Mouse (Mus musculus) intestine, embryonic 16.5 days (tissue): ENCODE results near the gene Rps6kb2. TPM values are rescaled to one million over a fixed set of nuclear protein-coding genes. Genes with fewer than 3 reads are reported as not detected.

ENCODE experiments used
- ATAC-seq: fragments of 200-750 bp; cut with Nextera tagmentation; 2 replicates; pipeline ENCODE4 v1.8.0; 2017; ENCODE audit warnings: moderate TSS enrichment, moderate library complexity
- H3K27ac ChIP-seq: fragments of 300-500 bp; sonication (generic); 2 replicates; pipeline ENCODE4 v1.5.1; 2014; ENCODE audit warnings: mild to moderate bottlenecking, low read length
- H3K27me3 ChIP-seq: fragments of 300-500 bp; sonication (generic); replicated peaks from 2 replicates; pipeline ENCODE4 v1.6.1; 2014; ENCODE audit warnings: low read length, control low read depth, mixed read lengths; ENCODE audit not compliant: control insufficient read depth, insufficient read depth
- H3K36me3 ChIP-seq: fragments of 300-500 bp; sonication (generic); 2 replicates; pipeline ENCODE4 v1.6.1; 2014; ENCODE audit warnings: low read length, control low read depth; ENCODE audit not compliant: control insufficient read depth, insufficient read depth
- H3K4me1 ChIP-seq: fragments of 300-500 bp; sonication (generic); 2 replicates; pipeline ENCODE4 v1.6.1; 2014; ENCODE audit warnings: low read length, control low read depth, mixed read lengths; ENCODE audit not compliant: control insufficient read depth, insufficient read depth
- H3K4me2 ChIP-seq: fragments of 300-500 bp; sonication (generic); 2 replicates; pipeline ENCODE4 v1.6.1; 2014; ENCODE audit warnings: low read depth, low read length, control low read depth
- H3K4me3 ChIP-seq: fragments of 300-500 bp; sonication (generic); 2 replicates; pipeline ENCODE4 v1.5.1; 2014; ENCODE audit warnings: mild to moderate bottlenecking, low read length
- H3K9ac ChIP-seq: fragments of 300-500 bp; sonication (generic); 2 replicates; pipeline ENCODE4 v1.6.1; 2014; ENCODE audit warnings: low read depth, low read length
- H3K9me3 ChIP-seq: fragments of 300-500 bp; sonication (generic); 2 replicates; pipeline ENCODE4 v1.6.1; 2016; ENCODE audit warnings: low read length, control low read depth; ENCODE audit not compliant: control insufficient read depth
- WGBS: fragments of 180-500 bp; shearing (Covaris S2); extraction: QIAGEN DNeasy Blood & Tissue Kit; methylation state at CpG from one replicate; pipeline ENCODE4 v1.1.7; 2014; 5-methylcytosine and 5-hydroxymethylcytosine counted together
- polyA plus RNA-seq: library from polyadenylated mRNA; unstranded; fragments of >200 nt; fragmentation: Nextera tagmentation; extraction: Ambion mirVana; gene quantifications from 2 replicates; pipeline ENCODE4 v1.2.1, GENCODE M21; 2015

Rps6kb2 gene
- polyA plus RNA-seq, 1 experiment from 2014 or later = 49.7 TPM

GRCm38 (mm10) chr19:4201291-4201909, 38.2 kb upstream of the Rps6kb2 start, which contains the start of gene Rad9a:
Gene Rad9a (minus strand): TSS chr19:4201662.
- 0 out of 2 replicates have a peak, but pooled peaks cover 6% of the 10 kb centered on the region for H3K36me3 ChIP-seq
- H3K27me3 ChIP-seq = no peaks in the 10 kb centered on the region
- WGBS = under 1% methylated on average over 34 of the region's 34 CpGs
- H3K27ac ChIP-seq = peak within 1 kb of the TSS; percentile 74
- peak within 1 kb of the TSS; percentile 99 for H3K4me2 ChIP-seq
- peak; percentile 86 for ATAC-seq
- peak within 1 kb of the TSS; percentile 78 for H3K4me3 ChIP-seq
- peak within 1 kb of the TSS; percentile 85 for H3K9ac ChIP-seq
- no peaks in the 10 kb centered on the region for H3K9me3 ChIP-seq
- peaks cover 22% of the 10 kb centered on the region for H3K4me1 ChIP-seq

GRCm38 (mm10) chr19:4197180-4197579, 34.0 kb upstream of the Rps6kb2 start:
- H3K27ac ChIP-seq = peak overlapping the region; percentile 38; the same call in 1 of the 2 replicates
- no peak overlapping the region for H3K4me2 ChIP-seq
- H3K27me3 ChIP-seq = no peaks in the 10 kb centered on the region
- no peaks in the 10 kb centered on the region for H3K9me3 ChIP-seq
- WGBS = 66% methylated on average over 3 of the region's 3 CpGs
- H3K9ac ChIP-seq = 0 out of 2 replicates have a peak overlapping the region, but pooled peaks have one; percentile 0
- no peak overlapping the region for H3K4me3 ChIP-seq
- H3K36me3 ChIP-seq = peaks cover 23% of the 10 kb centered on the region; the same call in 1 of the 2 replicates
- H3K4me1 ChIP-seq = peaks cover 46% of the 10 kb centered on the region
- ATAC-seq = no peak

- H3K36me3 ChIP-seq = peaks cover 23% of the 10 kb centered on the region; the same call in 1 of the 2 replicates
- H3K9me3 ChIP-seq = no peaks in the 10 kb centered on the region
- H3K4me1 ChIP-seq = peaks cover 47% of the 10 kb centered on the region
- peak; percentile 3 for ATAC-seq
- 17% methylated on average over 5 of the region's 5 CpGs for WGBS
- H3K4me2 ChIP-seq = no peak overlapping the region
- no peak overlapping the region for H3K4me3 ChIP-seq
- H3K27me3 ChIP-seq = no peaks in the 10 kb centered on the region
- H3K9ac ChIP-seq = 0 out of 2 replicates have a peak overlapping the region, but pooled peaks have one; percentile 0
- peak overlapping the region; percentile 38 for H3K27ac ChIP-seq
These were observed 33.4 kb upstream of the Rps6kb2 start for GRCm38 (mm10) chr19:4196548-4196947.

- no peaks in the 10 kb centered on the region for H3K9me3 ChIP-seq
- no peak overlapping the region for H3K9ac ChIP-seq
- peak overlapping the region; percentile 45; the same call in 1 of the 2 replicates for H3K27ac ChIP-seq
- H3K27me3 ChIP-seq = no peaks in the 10 kb centered on the region
- no peak overlapping the region for H3K4me3 ChIP-seq
- no peak overlapping the region for H3K4me2 ChIP-seq
- H3K4me1 ChIP-seq = peaks cover 52% of the 10 kb centered on the region
- no peak for ATAC-seq
- peaks cover 23% of the 10 kb centered on the region; the same call in 1 of the 2 replicates for H3K36me3 ChIP-seq
- 53% methylated on average over 2 of the region's 2 CpGs for WGBS
These were observed 32.9 kb upstream of the Rps6kb2 start for GRCm38 (mm10) chr19:4196048-4196447.

GRCm38 (mm10) chr19:4194776-4195650, 31.9 kb upstream of the Rps6kb2 start:
- peaks cover 23% of the 10 kb centered on the region; the same call in 1 of the 2 replicates for H3K36me3 ChIP-seq
- H3K4me2 ChIP-seq = no peak overlapping the region
- 74% methylated on average over 12 of the region's 12 CpGs for WGBS
- no peak overlapping the region for H3K9ac ChIP-seq
- H3K9me3 ChIP-seq = no peaks in the 10 kb centered on the region
- no peak overlapping the region for H3K4me3 ChIP-seq
- peaks cover 47% of the 10 kb centered on the region for H3K4me1 ChIP-seq
- no peaks in the 10 kb centered on the region for H3K27me3 ChIP-seq
- no peak overlapping the region for H3K27ac ChIP-seq
- ATAC-seq = no peak

- Histone ChIP-seq H3K4me3 (no peak overlapping the region), H3K36me3 (peaks cover 22% of the 10 kb centered on the region; the same call in 1 of the 2 replicates)
These were observed 31.0 kb upstream of the Rps6kb2 start for GRCm38 (mm10) chr19:4194021-4194724.

GRCm38 (mm10) chr19:4193129-4193528, 30.0 kb upstream of the Rps6kb2 start:
- peaks cover 22% of the 10 kb centered on the region; the same call in 1 of the 2 replicates for H3K36me3 ChIP-seq
- H3K9me3 ChIP-seq = no peaks in the 10 kb centered on the region
- H3K27me3 ChIP-seq = no peaks in the 10 kb centered on the region
- peak overlapping the region; percentile 74 for H3K4me2 ChIP-seq
- peaks cover 47% of the 10 kb centered on the region for H3K4me1 ChIP-seq
- peak overlapping the region; percentile 99 for H3K9ac ChIP-seq
- WGBS = 49% methylated on average over 6 of the region's 6 CpGs
- peak overlapping the region; percentile 97; the same call in 1 of the 2 replicates for H3K27ac ChIP-seq
- peak overlapping the region; percentile 95 for H3K4me3 ChIP-seq
- no peak for ATAC-seq

More at GRCm38 (mm10) chr19:4194021-4194724, 31.0 kb upstream of the Rps6kb2 start:
- Histone ChIP-seq H3K4me2 (no peak overlapping the region), H3K27ac (no peak overlapping the region), H3K4me1 (peaks cover 47% of the 10 kb centered on the region), H3K27me3 (no peaks in the 10 kb centered on the region), H3K9ac (no peak overlapping the region), H3K9me3 (no peaks in the 10 kb centered on the region)
- 79% methylated on average over 8 of the region's 8 CpGs for WGBS
- ATAC-seq = no peak

- H3K4me2 ChIP-seq = peak overlapping the region; percentile 74
- peak overlapping the region; percentile 97 for H3K27ac ChIP-seq
- peaks cover 46% of the 10 kb centered on the region for H3K4me1 ChIP-seq
- peaks cover 20% of the 10 kb centered on the region; the same call in 1 of the 2 replicates for H3K36me3 ChIP-seq
- no peaks in the 10 kb centered on the region for H3K9me3 ChIP-seq
- H3K9ac ChIP-seq = peak overlapping the region; percentile 99
- peak; percentile 54 for ATAC-seq
- no peaks in the 10 kb centered on the region for H3K27me3 ChIP-seq
- H3K4me3 ChIP-seq = peak overlapping the region; percentile 95
- under 1% methylated on average over 51 of the region's 52 CpGs for WGBS
These were observed 29.3 kb upstream of the Rps6kb2 start for GRCm38 (mm10) chr19:4192251-4192985.
